Mouse (Mus musculus): Measurements from ENCODE around the gene Megf9. TPM values are rescaled to one million over a fixed set of nuclear protein-coding genes. Genes with fewer than 3 reads are reported as not detected.

Megf9 gene
- 13.7 and 22.6 TPM in 2 replicates for total RNA-seq (2015; ENCODE audit: low replicate concordance)
- total RNA-seq (2017; ENCODE audit: low replicate concordance): 11.0 and 11.3 TPM in 2 replicates

GRCm38 (mm10) chr4:70534891-70535269 lies at the start of gene Megf9:
Gene Megf9 (minus strand): TSS chr4:70534995.
- ATAC-seq (replicated peaks; ENCODE audit: low FRiP score, poor library complexity, severe bottlenecking): peak; percentile 97

GRCm38 (mm10) chr4:70579654-70580053 lies 44.9 kb upstream of the Megf9 start:
- no peak for ATAC-seq (replicated peaks; ENCODE audit: low FRiP score, poor library complexity, severe bottlenecking)

GRCm38 (mm10) chr4:70578301-70578700 lies 43.5 kb upstream of the Megf9 start:
- no peak for ATAC-seq (replicated peaks; ENCODE audit: low FRiP score, poor library complexity, severe bottlenecking)

GRCm38 (mm10) chr4:70576096-70576495 lies 41.3 kb upstream of the Megf9 start:
- ATAC-seq (replicated peaks; ENCODE audit: low FRiP score, poor library complexity, severe bottlenecking): no peak

GRCm38 (mm10) chr4:70573926-70574325 lies 39.1 kb upstream of the Megf9 start:
- no peak for ATAC-seq (replicated peaks; ENCODE audit: low FRiP score, poor library complexity, severe bottlenecking)

GRCm38 (mm10) chr4:70553888-70554287 lies 19.1 kb upstream of the Megf9 start:
- ATAC-seq (replicated peaks; ENCODE audit: low FRiP score, poor library complexity, severe bottlenecking): no peak

GRCm38 (mm10) chr4:70553230-70553797 lies 18.5 kb upstream of the Megf9 start:
- ATAC-seq (replicated peaks; ENCODE audit: low FRiP score, poor library complexity, severe bottlenecking): no peak

- ATAC-seq (replicated peaks; ENCODE audit: low FRiP score, poor library complexity, severe bottlenecking): no peak
These were observed 17.3 kb upstream of the Megf9 start for GRCm38 (mm10) chr4:70552120-70552519.

- ATAC-seq (replicated peaks; ENCODE audit: low FRiP score, poor library complexity, severe bottlenecking): no peak
These were observed 12.8 kb upstream of the Megf9 start for GRCm38 (mm10) chr4:70547411-70548148.

GRCm38 (mm10) chr4:70545869-70546542 lies 11.2 kb upstream of the Megf9 start:
- ATAC-seq (replicated peaks; ENCODE audit: low FRiP score, poor library complexity, severe bottlenecking): no peak

- no peak for ATAC-seq (replicated peaks; ENCODE audit: low FRiP score, poor library complexity, severe bottlenecking)
These were observed 9.6 kb upstream of the Megf9 start for GRCm38 (mm10) chr4:70544390-70544789.

GRCm38 (mm10) chr4:70542387-70542786 lies 7.6 kb upstream of the Megf9 start:
- ATAC-seq (replicated peaks; ENCODE audit: low FRiP score, poor library complexity, severe bottlenecking): no peak

- no peak for ATAC-seq (replicated peaks; ENCODE audit: low FRiP score, poor library complexity, severe bottlenecking)
These were observed 5.9 kb upstream of the Megf9 start for GRCm38 (mm10) chr4:70540743-70541142.

- no peak for ATAC-seq (replicated peaks; ENCODE audit: low FRiP score, poor library complexity, severe bottlenecking)
These were observed 2.1 kb upstream of the Megf9 start for GRCm38 (mm10) chr4:70536661-70537580.

- ATAC-seq (replicated peaks; ENCODE audit: low FRiP score, poor library complexity, severe bottlenecking): no peak
These were observed 1.0 kb upstream of the Megf9 start for GRCm38 (mm10) chr4:70535711-70536311.

- peak; percentile 50 for ATAC-seq (replicated peaks; ENCODE audit: low FRiP score, poor library complexity, severe bottlenecking)
These were observed 494 bp upstream of the Megf9 start for GRCm38 (mm10) chr4:70535289-70535688.

GRCm38 (mm10) chr4:70534078-70534890 lies 511 bp downstream of the Megf9 start:
- no peak for ATAC-seq (replicated peaks; ENCODE audit: low FRiP score, poor library complexity, severe bottlenecking)

- no peak for ATAC-seq (replicated peaks; ENCODE audit: low FRiP score, poor library complexity, severe bottlenecking)
These were observed 1.6 kb downstream of the Megf9 start for GRCm38 (mm10) chr4:70533056-70533805.

All from erythroid progenitor cell, adult 5-6 weeks (primary cell).